Mouse (Mus musculus) embryonic fibroblast, embryonic 13.5 days (primary cell): ENCODE results near the gene Ak8.

Experiments used
- CTCF ChIP-seq: IDR thresholded peaks from 2 replicates; pipeline ENCODE4 v1.5.1; 2011; ENCODE audit warnings: mild to moderate bottlenecking, control low read depth, low read length, moderate library complexity, borderline replicate concordance; ENCODE audit not compliant: insufficient read depth
- POLR2A ChIP-seq: IDR thresholded peaks from 2 replicates; pipeline ENCODE4 v1.6.1; 2011; ENCODE audit warnings: low read depth, mild to moderate bottlenecking, control low read depth, low read length, moderate library complexity

GRCm38 (mm10) chr2:28747705-28748104 is 47.7 kb downstream of the Ak8 start:
- TF ChIP-seq POLR2A: no peak
- no peak for TF ChIP-seq CTCF
